Mouse (Mus musculus) fibroblast of lung, adult 2 months (primary cell): Measurements from ENCODE around the gene Ddx60.

Source experiments
- DNase-seq: peaks from one replicate; pipeline ENCODE4 v3.0.0-alpha.2; 2011; ENCODE audit warnings: low read depth

Ddx60 gene

GRCm38 (mm10) chr8:61985703-61986475 lies 58.0 kb downstream of the Ddx60 start:
- no peak for DNase-seq

DNA sequence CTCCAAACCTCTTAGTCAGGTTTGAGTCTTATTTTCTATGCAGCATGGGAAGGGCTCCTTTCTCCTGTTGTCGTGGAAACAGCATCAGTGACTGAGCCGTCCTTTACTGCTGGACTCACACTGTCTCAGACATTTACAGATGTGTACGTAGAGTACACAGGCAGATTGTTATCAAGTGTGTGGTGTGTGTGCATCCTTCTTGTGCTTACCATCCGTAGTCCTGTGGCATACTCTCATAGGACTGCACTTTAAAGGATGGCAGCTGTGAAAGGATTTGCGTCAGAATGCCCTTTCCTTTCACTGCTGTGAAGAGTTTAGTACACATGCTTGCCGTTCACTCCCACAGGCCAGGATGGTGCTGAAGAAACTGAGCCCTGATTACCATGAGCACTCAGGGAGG lies 61.6 kb downstream of the Ddx60 start:
- no peak for DNase-seq

DNA sequence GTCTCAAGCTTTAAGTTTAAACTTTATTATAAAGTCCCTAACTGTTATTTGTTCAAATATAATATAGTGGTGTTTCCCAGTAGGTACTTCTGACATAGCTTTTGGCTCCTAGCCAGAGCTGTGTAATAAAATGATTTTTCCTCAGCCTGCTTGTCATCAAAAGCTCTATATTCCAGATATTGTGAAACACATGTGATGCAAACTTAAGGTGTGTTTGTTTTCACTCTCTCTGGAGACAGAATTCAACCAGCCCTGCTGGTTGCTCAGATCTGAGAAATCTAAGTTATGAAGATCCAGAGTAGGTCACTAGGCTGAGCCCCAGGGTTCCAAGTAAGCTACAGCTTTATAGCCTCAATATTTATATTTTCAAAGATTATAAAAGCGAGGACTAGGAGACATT lies 64.9 kb downstream of the Ddx60 start:
- DNase-seq: peak; percentile 3

DNA sequence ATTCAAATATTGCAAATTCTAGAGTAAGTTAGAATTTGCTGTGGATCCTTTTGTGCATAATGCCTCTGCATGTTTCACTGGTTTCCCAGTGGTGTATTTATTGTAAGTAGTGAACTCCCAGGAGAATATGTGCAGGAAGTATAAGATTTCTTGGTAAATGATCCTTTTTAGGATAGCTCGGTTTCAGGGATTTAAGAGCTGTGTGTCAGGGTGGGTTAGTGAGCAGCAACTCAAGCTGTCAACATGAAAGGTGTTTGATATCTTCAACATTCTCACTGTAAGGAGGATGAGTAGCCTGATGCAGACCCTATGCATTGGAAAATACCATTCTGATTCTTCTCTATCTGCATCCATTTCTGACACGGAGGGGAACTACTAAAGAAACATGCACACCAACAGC lies 69.2 kb downstream of the Ddx60 start:
- no peak for DNase-seq

- DNase-seq: no peak
Measured at GRCm38 (mm10) chr8:62014166-62014565, 86.3 kb downstream of the Ddx60 start.

- DNase-seq: no peak
Measured at GRCm38 (mm10) chr8:62014582-62014981, 86.7 kb downstream of the Ddx60 start.

DNA sequence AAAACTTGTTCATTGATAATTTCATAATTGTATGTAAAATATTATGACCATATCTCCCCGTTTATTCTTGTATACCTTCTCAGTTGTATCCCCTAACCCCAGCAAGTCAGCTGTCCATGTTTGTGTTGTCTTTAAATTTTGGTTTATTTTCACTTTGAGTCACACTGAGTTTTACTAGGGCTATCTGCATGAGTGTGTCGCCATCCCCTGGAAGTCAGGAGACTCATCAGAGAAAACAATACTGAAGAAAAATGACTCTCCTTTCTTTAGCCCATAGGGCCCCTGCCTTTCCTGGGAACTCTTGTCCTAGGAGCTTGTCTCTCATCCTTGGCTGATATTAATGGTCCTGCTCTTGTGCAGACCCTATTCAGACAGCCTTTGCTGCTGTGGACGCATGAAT lies 106.5 kb downstream of the Ddx60 start:
- DNase-seq: no peak

DNA sequence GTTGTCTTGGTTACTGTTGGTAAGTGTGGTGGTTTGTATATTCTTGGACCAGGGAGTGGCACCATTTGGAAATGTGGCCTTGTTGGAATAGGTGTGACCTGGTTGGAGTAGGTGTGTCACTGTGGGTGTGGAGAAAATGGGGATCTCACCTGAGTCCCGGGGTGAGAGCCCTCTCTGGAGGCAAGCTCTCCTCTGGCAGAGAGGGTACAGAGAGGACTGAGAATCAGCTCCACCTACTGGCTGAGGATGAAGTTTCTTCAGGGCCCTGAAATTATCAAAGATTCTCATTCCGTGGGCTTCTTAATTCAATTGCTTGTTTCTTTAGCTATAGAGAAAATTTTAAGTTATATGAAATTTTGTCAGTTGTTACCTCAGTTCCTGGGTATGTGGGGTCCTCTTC lies 118.9 kb downstream of the Ddx60 start:
- no peak for DNase-seq

DNA sequence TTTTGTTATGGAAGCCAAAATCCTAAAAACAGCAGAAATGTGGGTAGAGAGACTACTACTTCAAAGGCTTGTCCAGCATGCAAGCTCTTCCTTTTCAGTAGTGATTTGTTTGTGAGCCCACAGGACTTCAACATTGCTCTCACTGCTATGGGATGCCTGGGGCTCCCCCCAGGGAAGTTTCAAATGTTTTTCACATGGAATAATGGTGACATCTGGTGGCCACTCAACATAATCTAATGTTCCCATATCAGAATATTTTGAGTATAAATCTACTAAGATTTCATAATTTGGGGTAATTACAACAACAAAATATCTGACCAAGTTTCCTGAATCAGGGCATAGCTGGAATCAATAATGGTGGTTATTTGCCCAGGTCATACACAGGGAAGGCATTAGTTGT lies 132.5 kb downstream of the Ddx60 start:
- DNase-seq: no peak

DNA sequence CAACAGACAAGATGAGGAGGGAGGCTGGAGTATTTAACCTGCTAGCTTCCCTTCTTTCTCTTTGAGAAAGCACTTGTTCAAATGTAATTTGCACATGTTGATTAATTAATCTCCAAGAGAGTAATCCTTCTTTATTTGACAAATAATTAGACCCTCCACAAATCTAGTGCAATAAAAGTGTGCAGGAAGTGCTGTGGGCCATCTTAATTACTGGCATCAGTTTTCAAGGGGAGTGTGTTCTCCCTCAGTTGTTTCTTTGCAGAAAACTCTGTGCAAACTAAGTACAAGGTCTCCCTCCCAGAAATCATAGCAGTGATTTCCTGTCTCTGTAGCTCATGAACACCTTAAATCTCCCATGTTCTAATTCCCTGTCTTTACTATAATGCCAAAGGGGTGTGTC lies 140.4 kb downstream of the Ddx60 start:
- no peak for DNase-seq

DNA sequence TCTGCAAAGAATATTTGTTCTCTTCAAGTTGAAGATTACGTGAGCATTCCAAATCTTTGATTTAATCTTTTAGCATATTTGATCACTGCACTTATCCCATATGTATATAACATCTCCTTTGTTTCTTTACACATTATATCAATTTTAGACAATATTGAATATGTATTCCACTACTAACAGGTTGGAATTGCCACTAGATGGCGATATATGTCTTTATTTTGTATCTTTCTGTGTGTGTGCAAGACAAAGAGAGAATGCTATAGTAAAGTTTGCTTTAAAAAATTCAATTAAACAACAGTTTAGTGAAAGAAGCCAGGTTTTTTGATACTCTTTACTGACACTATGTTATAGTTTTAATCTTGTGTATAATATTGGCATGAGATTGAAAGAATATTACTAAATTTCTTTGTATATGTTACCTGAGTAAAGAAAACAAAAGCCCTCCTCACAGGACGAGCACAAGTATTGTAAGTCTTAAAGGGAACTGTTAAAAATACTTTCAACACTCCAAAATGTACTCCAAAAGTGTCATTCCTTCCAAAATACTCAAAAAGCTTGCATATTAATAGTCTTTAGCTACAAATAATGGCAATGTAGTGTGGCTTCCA lies 152.4 kb downstream of the Ddx60 start:
- DNase-seq: peak; percentile 5

DNA sequence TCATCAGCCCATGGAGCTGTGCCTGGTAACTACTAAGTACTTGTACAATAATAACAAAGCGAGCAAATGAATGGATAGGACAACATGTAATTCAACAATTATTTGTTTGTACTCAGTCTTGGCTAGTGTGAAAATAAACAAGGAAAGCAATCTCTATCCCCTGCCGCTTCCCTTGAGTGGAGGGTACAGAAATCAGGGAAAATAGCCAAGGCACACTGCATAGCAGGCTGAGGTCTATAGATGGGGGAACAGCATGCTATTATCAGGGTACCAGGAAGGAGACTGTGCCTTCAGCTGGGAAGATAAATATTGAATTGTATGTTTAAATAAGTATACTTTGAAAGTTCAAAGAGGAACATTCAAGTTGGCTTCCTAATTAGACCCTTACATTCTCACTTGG lies 153.9 kb downstream of the Ddx60 start:
- no peak for DNase-seq
